Mouse (Mus musculus) C2C12 (cell line): ENCODE data around the gene Sh3bp4. TPM values are rescaled to one million over a fixed set of nuclear protein-coding genes. Genes with fewer than 3 reads are reported as not detected.

Source experiments
- H3K27me3 ChIP-seq: one replicate; pipeline ENCODE4 v1.6.1; 2011; ENCODE audit not compliant: control insufficient read depth, insufficient read depth, insufficient read length
- H3K36me3 ChIP-seq: one replicate; pipeline ENCODE4 v1.6.1; 2011; ENCODE audit not compliant: control insufficient read depth, insufficient read depth
- H3K4me3 ChIP-seq: one replicate; pipeline ENCODE4 v1.5.1; 2011; ENCODE audit warnings: mild to moderate bottlenecking, control low read depth; ENCODE audit not compliant: poor library complexity, insufficient read depth, severe bottlenecking
- H3K79me2 ChIP-seq: one replicate; pipeline ENCODE4 v1.6.1; 2011; ENCODE audit not compliant: control insufficient read depth, insufficient read depth
- H3K79me3 ChIP-seq: one replicate; pipeline ENCODE4 v1.6.1; 2011; ENCODE audit warnings: low read depth, control low read depth
- H3ac ChIP-seq: one replicate; pipeline ENCODE3; 2011; ENCODE audit warnings: low read depth; ENCODE audit not compliant: control insufficient read depth, insufficient read length
- CEBPB ChIP-seq: IDR thresholded peaks from one replicate; pipeline ENCODE4 v1.6.1; 2011; ENCODE audit warnings: low read depth, mild to moderate bottlenecking, control low read depth, moderate library complexity
- CTCF ChIP-seq: IDR thresholded peaks from one replicate; pipeline ENCODE4 v1.5.1; 2011; ENCODE audit not compliant: control insufficient read depth, insufficient read depth, insufficient read length
- FOSL1 ChIP-seq: IDR thresholded peaks from one replicate; pipeline ENCODE4 v1.8.0; 2011; ENCODE audit warnings: mild to moderate bottlenecking, low read length; ENCODE audit not compliant: poor library complexity, insufficient read depth, severe bottlenecking
- MAX ChIP-seq: IDR thresholded peaks from one replicate; pipeline ENCODE4 v1.6.1; 2011; ENCODE audit warnings: mild to moderate bottlenecking, control low read depth
- MYOD1 ChIP-seq: IDR thresholded peaks from one replicate; pipeline ENCODE4 v1.6.1; 2011; ENCODE audit warnings: low read depth; ENCODE audit not compliant: control insufficient read depth, insufficient read length
- MYOG ChIP-seq: IDR thresholded peaks from one replicate; pipeline ENCODE4 v1.6.1; 2011; ENCODE audit not compliant: control insufficient read depth, insufficient read length; ENCODE audit errors: extremely low read depth
- USF1 ChIP-seq: IDR thresholded peaks from one replicate; pipeline ENCODE4 v1.6.1; 2011; ENCODE audit warnings: low read depth, mild to moderate bottlenecking, control low read depth, moderate library complexity
- polyA plus RNA-seq: library from polyadenylated mRNA; unstranded; fragments of >200 nt; fragmentation: generic; extraction: Trizol; gene quantifications from one replicate; pipeline ENCODE4 v1.2.1, GENCODE M21; 2012; ENCODE audit warnings: missing spikeins

The Sh3bp4 gene
- polyA plus RNA-seq, 1 experiment = 24.0 TPM

DNA sequence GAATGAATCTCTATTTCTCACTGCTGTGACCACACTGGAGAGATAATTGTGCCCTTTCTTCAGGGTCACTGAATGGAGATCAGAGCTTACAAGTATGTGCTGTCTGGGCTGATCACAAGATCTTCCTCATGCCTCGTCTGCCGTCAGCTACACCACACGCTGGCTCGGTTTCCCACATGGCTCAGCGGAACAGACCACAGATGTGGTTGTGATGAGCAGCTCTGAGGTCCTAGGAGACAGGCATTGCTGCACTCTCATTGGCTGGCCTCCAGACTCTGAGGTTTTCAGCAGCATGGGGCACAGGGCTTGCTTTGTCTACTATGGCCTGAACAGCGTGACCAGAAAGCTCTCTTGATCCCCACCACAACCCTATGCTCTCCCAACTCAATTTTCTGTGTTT lies 60.2 kb downstream of the Sh3bp4 start:
- Histone ChIP-seq H3K79me3 (peaks cover 51% of the 10 kb centered on the region), H3ac (no peak overlapping the region), H3K36me3 (peaks cover 22% of the 10 kb centered on the region), H3K79me2 (peaks cover 91% of the 10 kb centered on the region), H3K4me3 (no peak overlapping the region), H3K27me3 (no peaks in the 10 kb centered on the region)
- no peak for TF ChIP-seq CTCF
- no peak for TF ChIP-seq USF1
- TF ChIP-seq CEBPB = no peak
- peak; percentile 93 for TF ChIP-seq MAX
- peak; percentile 58 for TF ChIP-seq MYOD1
- no peak for TF ChIP-seq FOSL1
- TF ChIP-seq MYOG = no peak

DNA sequence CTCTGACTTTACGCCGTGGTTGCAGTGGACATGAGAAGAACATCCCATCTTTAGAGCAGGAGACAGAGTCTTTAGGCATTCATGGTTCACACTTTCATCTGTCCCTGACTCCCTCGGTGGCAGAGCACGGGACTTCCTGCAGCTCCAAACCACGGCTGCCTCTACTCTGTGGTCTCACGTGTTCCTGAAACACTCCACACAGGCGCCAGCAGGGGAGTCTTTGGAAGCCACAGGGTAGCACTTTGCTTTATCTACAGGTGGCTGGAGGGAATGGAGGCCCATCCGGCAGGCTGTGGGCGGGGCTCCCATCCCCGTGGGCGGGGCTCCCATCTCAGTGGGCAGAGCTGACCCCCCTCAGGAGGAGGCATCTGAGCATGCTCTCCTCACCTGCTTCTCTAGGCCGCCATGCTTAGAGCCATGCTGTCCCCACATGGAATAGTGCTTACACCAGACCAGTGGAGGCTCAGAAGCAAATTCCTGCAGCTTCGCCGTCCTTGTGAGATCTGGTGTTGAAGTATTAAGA lies 60.9 kb downstream of the Sh3bp4 start:
- H3K79me3 ChIP-seq = peaks cover 49% of the 10 kb centered on the region
- H3K79me2 ChIP-seq = peaks cover 90% of the 10 kb centered on the region
- TF ChIP-seq MYOG = no peak
- no peak overlapping the region for H3K4me3 ChIP-seq
- H3K36me3 ChIP-seq = peaks cover 26% of the 10 kb centered on the region
- H3ac ChIP-seq = no peak overlapping the region
- no peaks in the 10 kb centered on the region for H3K27me3 ChIP-seq

DNA sequence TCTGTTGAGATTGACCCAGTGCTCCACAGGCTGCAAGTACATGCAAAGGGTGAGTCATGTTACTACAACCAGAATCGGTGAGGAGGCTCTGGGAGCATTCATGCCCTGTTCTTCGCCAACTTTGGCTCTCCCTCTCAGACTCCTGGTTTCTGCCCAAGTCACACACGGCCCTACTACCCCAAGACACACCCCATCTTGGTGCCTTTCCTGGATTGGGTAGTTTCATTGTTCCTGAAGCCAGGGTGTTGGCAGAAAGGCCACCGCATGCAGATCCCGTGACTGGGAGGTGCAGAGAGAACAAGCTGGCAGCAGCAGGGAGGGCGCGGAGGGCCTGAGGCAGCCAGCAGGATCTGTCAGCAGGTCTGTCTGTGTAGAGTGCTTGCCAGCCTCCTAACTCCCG lies 61.5 kb downstream of the Sh3bp4 start:
- Histone ChIP-seq H3ac (no peak overlapping the region), H3K4me3 (no peak overlapping the region), H3K36me3 (peaks cover 22% of the 10 kb centered on the region), H3K27me3 (no peaks in the 10 kb centered on the region), H3K79me2 (peaks cover 90% of the 10 kb centered on the region), H3K79me3 (peaks cover 46% of the 10 kb centered on the region)
- TF ChIP-seq FOSL1 = no peak

DNA sequence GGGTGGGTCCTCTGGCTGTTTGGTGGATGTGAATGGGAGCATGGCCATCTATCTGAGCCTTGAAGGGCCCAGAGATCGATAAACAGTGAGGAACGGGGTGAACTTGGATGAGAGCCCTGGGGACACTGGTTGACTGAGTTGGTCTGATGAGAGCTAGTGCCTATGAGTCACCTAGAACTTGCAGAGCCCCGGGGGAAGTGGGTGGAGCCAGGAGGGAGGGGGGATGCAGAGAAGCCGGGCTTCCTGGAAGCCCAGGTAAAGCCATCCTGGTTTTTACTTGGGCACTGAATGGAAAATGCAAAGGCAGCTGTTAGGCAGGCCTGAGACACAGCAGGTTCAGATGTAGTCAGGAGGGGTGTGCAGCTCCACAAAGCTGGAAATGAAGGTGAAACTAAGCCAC lies 63.1 kb downstream of the Sh3bp4 start:
- Histone ChIP-seq H3K79me3 (peaks cover 32% of the 10 kb centered on the region), H3K79me2 (peaks cover 89% of the 10 kb centered on the region), H3ac (no peak overlapping the region), H3K4me3 (no peak overlapping the region), H3K27me3 (no peaks in the 10 kb centered on the region), H3K36me3 (peaks cover 20% of the 10 kb centered on the region)
- TF ChIP-seq CEBPB = no peak
- TF ChIP-seq MAX = no peak
- no peak for TF ChIP-seq MYOG
- no peak for TF ChIP-seq FOSL1
- TF ChIP-seq USF1 = no peak
- TF ChIP-seq CTCF = no peak
- TF ChIP-seq MYOD1 = no peak

DNA sequence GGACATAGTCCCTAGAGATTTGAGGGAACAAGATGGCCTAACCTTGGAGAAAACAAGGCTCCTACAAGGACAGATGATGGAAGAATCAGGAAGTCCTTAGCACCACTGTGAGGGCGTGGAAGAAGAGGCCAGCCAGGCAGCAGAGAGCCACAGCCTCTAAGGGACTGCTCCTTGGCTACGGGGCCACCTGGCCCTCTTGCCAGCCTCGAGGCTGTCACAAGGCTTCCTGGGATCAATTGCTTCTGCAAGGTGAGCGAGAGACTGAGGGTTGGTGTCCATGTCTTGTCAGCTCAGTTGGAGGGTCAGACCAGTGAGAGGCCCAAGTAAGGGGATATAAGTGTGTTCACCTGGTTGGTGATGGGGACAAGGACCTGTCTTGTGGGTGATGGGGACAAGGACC lies 63.5 kb downstream of the Sh3bp4 start:
- no peak overlapping the region for H3K4me3 ChIP-seq
- peaks cover 25% of the 10 kb centered on the region for H3K36me3 ChIP-seq
- H3K27me3 ChIP-seq = no peaks in the 10 kb centered on the region
- no peak overlapping the region for H3ac ChIP-seq
- TF ChIP-seq MAX = no peak
- TF ChIP-seq FOSL1 = no peak
- no peak for TF ChIP-seq USF1
- no peak for TF ChIP-seq MYOG
- no peak for TF ChIP-seq MYOD1
- no peak for TF ChIP-seq CEBPB
- TF ChIP-seq CTCF = no peak
- H3K79me2 ChIP-seq = peaks cover 86% of the 10 kb centered on the region
- H3K79me3 ChIP-seq = peaks cover 30% of the 10 kb centered on the region

DNA sequence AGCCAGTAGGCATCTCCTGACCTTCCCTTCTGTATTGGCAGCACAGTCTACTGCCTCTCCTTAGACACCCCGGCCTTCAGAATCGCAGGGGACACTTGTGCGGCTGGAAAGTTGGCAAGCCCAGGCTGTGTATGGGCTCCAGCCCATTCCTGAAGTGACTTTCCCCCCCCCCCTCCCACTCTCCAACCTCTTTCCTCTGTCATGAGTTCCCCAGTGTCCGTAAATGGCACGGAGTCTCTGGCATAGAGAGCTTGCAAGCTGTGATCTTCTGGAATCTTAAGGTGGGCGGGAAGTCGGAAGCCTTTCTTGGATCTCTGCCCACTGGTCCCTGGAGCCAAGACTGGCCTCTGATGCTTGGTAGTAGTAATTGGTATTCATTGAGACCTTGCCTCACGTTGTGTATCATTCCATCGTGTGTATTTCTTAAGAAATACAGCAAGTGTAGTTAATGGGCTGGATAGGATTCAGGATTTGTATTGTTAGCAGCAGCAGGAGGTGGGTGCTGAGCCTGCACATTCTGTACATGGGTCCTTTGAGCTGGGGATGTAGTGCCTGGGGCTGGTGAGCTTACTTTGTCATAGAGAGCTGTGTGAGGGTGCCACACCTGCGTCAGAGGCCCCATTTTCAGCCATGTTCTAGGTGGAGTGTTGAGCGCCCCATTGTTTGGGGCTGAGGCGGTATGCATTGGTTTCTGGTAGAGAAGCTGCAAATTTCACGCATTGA lies 66.0 kb downstream of the Sh3bp4 start:
- Histone ChIP-seq H3K36me3 (peaks cover 49% of the 10 kb centered on the region), H3K27me3 (no peaks in the 10 kb centered on the region), H3K79me3 (peaks cover 26% of the 10 kb centered on the region), H3K4me3 (no peak overlapping the region), H3ac (no peak overlapping the region), H3K79me2 (peaks cover 70% of the 10 kb centered on the region)
- TF ChIP-seq MAX (no peak), MYOG (no peak), USF1 (no peak)
